Mouse (Mus musculus): ENCODE data around the gene Lims1. TPM values are rescaled to one million over a fixed set of nuclear protein-coding genes. Genes with fewer than 3 reads are reported as not detected.

Gene Lims1
- polyA plus RNA-seq, 1 experiment from 2014 or later = 108 TPM

- H3K4me3 ChIP-seq = no peak overlapping the region
- H3K9me3 ChIP-seq = no peaks in the 10 kb centered on the region
- no peaks in the 10 kb centered on the region for H3K36me3 ChIP-seq (replicated peaks)
- H3K27me3 ChIP-seq (replicated peaks; ENCODE audit: low read depth, poor library complexity, severe bottlenecking) = no peaks in the 10 kb centered on the region
- no peak for DNase-seq (ENCODE audit: low spot score)
- H3K4me1 ChIP-seq = peaks cover 28% of the 10 kb centered on the region
- H3K27ac ChIP-seq (replicated peaks) = no peak overlapping the region
Measured at GRCm38 (mm10) chr10:58373829-58374228, 50.6 kb downstream of the Lims1 start.

GRCm38 (mm10) chr10:58377592-58378197 lies 54.4 kb downstream of the Lims1 start:
- DNase-seq (ENCODE audit: low spot score) = peak; percentile 50
- Histone ChIP-seq H3K27ac (replicated peaks) (no peak overlapping the region), H3K27me3 (replicated peaks; ENCODE audit: low read depth, poor library complexity, severe bottlenecking) (no peaks in the 10 kb centered on the region), H3K4me1 (peaks cover 9% of the 10 kb centered on the region), H3K4me3 (no peak overlapping the region), H3K9me3 (no peaks in the 10 kb centered on the region), H3K36me3 (replicated peaks) (no peaks in the 10 kb centered on the region)
- 42% methylated on average over 4 of the region's 4 CpGs for WGBS

GRCm38 (mm10) chr10:58378380-58378779 lies 55.1 kb downstream of the Lims1 start:
- H3K36me3 ChIP-seq (replicated peaks) = no peaks in the 10 kb centered on the region
- no peaks in the 10 kb centered on the region for H3K27me3 ChIP-seq (replicated peaks; ENCODE audit: low read depth, poor library complexity, severe bottlenecking)
- H3K4me3 ChIP-seq = no peak overlapping the region
- no peaks in the 10 kb centered on the region for H3K9me3 ChIP-seq
- DNase-seq (ENCODE audit: low spot score) = no peak
- H3K4me1 ChIP-seq = peaks cover 16% of the 10 kb centered on the region
- no peak overlapping the region for H3K27ac ChIP-seq (replicated peaks)
- 80% methylated on average over 1 of the region's 1 CpGs for WGBS

- Histone ChIP-seq H3K27ac (replicated peaks) (no peak overlapping the region), H3K36me3 (replicated peaks) (no peaks in the 10 kb centered on the region), H3K4me3 (no peak overlapping the region), H3K27me3 (replicated peaks; ENCODE audit: low read depth, poor library complexity, severe bottlenecking) (no peaks in the 10 kb centered on the region), H3K4me1 (peaks cover 23% of the 10 kb centered on the region), H3K9me3 (no peaks in the 10 kb centered on the region)
- no peak for DNase-seq (ENCODE audit: low spot score)
- 96% methylated on average over 1 of the region's 1 CpGs for WGBS
Measured at GRCm38 (mm10) chr10:58379699-58380098, 56.4 kb downstream of the Lims1 start.

- no peaks in the 10 kb centered on the region for H3K27me3 ChIP-seq (replicated peaks; ENCODE audit: low read depth, poor library complexity, severe bottlenecking)
- H3K4me1 ChIP-seq = peaks cover 23% of the 10 kb centered on the region
- no peak overlapping the region for H3K4me3 ChIP-seq
- WGBS = 90% methylated on average over 1 of the region's 1 CpGs
- H3K9me3 ChIP-seq = no peaks in the 10 kb centered on the region
- H3K36me3 ChIP-seq (replicated peaks) = no peaks in the 10 kb centered on the region
- no peak overlapping the region for H3K27ac ChIP-seq (replicated peaks)
- no peak for DNase-seq (ENCODE audit: low spot score)
Measured at GRCm38 (mm10) chr10:58381904-58382303, 58.6 kb downstream of the Lims1 start.

- Histone ChIP-seq H3K27me3 (replicated peaks; ENCODE audit: low read depth, poor library complexity, severe bottlenecking) (no peaks in the 10 kb centered on the region), H3K4me1 (peaks cover 23% of the 10 kb centered on the region), H3K36me3 (replicated peaks) (no peaks in the 10 kb centered on the region), H3K4me3 (no peak overlapping the region), H3K9me3 (no peaks in the 10 kb centered on the region), H3K27ac (replicated peaks) (peak overlapping the region; percentile 59)
- peak; percentile 47 for DNase-seq (ENCODE audit: low spot score)
- 33% methylated on average over 3 of the region's 3 CpGs for WGBS
Measured at GRCm38 (mm10) chr10:58382621-58383101, 59.4 kb downstream of the Lims1 start.

DNA sequence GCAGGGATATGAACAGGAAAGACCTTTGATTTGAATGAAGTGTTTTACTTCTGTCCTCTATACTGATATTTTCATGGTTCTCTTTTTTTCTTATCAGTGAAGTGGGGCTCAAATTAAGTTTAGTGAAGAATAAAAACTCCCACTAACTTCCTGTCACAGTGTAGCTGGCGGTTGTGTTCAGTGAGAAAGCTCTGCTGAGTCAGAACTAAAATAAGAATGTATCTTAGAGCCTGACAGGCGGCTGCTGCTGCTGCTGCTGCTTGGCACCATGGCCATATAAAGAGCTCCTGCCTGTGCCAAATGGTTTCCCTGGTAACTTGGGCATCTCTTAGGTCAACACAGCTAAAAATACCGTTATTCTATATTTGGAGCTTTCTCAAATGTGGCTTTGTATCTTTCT lies 60.0 kb downstream of the Lims1 start:
- 67% methylated on average over 3 of the region's 3 CpGs for WGBS
- H3K4me3 ChIP-seq = no peak overlapping the region
- 0 out of 2 replicates have a peak overlapping the region, but pooled peaks have one; percentile 59 for H3K27ac ChIP-seq (replicated peaks)

GRCm38 (mm10) chr10:58383761-58384160 lies 60.5 kb downstream of the Lims1 start:
- no peak for DNase-seq (ENCODE audit: low spot score)
- H3K27me3 ChIP-seq (replicated peaks; ENCODE audit: low read depth, poor library complexity, severe bottlenecking) = no peaks in the 10 kb centered on the region
- H3K9me3 ChIP-seq = no peaks in the 10 kb centered on the region
- peaks cover 23% of the 10 kb centered on the region for H3K4me1 ChIP-seq
- 95% methylated on average over 2 of the region's 2 CpGs for WGBS
- H3K4me3 ChIP-seq = no peak overlapping the region
- no peaks in the 10 kb centered on the region for H3K36me3 ChIP-seq (replicated peaks)
- H3K27ac ChIP-seq (replicated peaks) = no peak overlapping the region

More for the DNA sequence above, 60.0 kb downstream of the Lims1 start:
- Histone ChIP-seq H3K36me3 (replicated peaks) (no peaks in the 10 kb centered on the region), H3K9me3 (no peaks in the 10 kb centered on the region), H3K4me1 (peaks cover 23% of the 10 kb centered on the region), H3K27me3 (replicated peaks; ENCODE audit: low read depth, poor library complexity, severe bottlenecking) (no peaks in the 10 kb centered on the region)
- DNase-seq (ENCODE audit: low spot score) = no peak

DNA sequence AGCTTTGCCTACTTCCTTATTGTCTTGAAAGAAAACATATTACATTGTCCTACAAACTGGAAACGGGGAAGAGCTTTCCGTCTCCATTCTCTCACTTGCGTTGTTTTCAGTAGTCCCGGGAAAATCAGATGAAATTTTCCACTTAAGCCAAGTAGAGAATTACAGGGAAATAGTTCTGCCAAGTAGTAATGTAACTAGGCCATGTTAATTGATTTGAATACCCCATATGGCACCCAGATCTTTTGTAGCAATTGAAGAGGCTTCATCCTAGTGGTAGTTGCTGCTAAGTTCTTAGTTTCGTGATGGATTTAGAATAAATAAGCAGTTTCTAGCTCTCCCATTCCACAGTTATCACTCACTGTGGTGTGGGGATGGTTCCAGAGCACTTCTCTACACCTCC lies 62.4 kb downstream of the Lims1 start:
- Histone ChIP-seq H3K27ac (replicated peaks) (no peak overlapping the region), H3K4me3 (no peak overlapping the region), H3K9me3 (no peaks in the 10 kb centered on the region), H3K4me1 (peaks cover 23% of the 10 kb centered on the region), H3K36me3 (replicated peaks) (no peaks in the 10 kb centered on the region), H3K27me3 (replicated peaks; ENCODE audit: low read depth, poor library complexity, severe bottlenecking) (no peaks in the 10 kb centered on the region)
- DNase-seq (ENCODE audit: low spot score) = no peak
- WGBS = 88% methylated on average over 5 of the region's 5 CpGs

DNA sequence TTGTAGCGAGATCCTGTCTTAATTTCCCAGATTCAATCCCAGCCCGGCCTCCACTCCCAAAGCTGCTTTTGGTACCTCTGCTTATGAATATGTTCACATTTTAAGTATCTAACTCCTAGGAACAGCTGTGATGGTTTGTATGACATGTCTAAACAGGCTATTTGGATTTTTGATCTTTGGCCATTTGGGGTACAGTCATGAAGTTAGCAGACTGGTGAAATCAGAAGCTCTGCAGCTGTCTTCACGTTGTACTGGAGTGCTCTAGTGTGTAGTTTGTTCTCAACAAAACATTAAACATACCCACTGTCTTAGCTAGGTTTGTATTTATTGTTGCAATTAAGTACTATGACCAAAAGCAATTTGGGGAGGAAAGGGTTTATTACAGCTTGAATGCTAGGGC lies 63.7 kb downstream of the Lims1 start:
- WGBS = 93% methylated on average over 3 of the region's 3 CpGs

GRCm38 (mm10) chr10:58388648-58389047 lies 65.4 kb downstream of the Lims1 start:
- WGBS = 85% methylated on average over 3 of the region's 3 CpGs
- DNase-seq (ENCODE audit: low spot score) = no peak
- no peaks in the 10 kb centered on the region for H3K27me3 ChIP-seq (replicated peaks; ENCODE audit: low read depth, poor library complexity, severe bottlenecking)

More for the DNA sequence above, 63.7 kb downstream of the Lims1 start:
- no peaks in the 10 kb centered on the region for H3K27me3 ChIP-seq (replicated peaks; ENCODE audit: low read depth, poor library complexity, severe bottlenecking)
- no peaks in the 10 kb centered on the region for H3K9me3 ChIP-seq
- H3K36me3 ChIP-seq (replicated peaks) = no peaks in the 10 kb centered on the region
- DNase-seq (ENCODE audit: low spot score) = no peak
- H3K4me3 ChIP-seq = no peak overlapping the region
- no peak overlapping the region for H3K27ac ChIP-seq (replicated peaks)
- H3K4me1 ChIP-seq = peaks cover 21% of the 10 kb centered on the region

DNA sequence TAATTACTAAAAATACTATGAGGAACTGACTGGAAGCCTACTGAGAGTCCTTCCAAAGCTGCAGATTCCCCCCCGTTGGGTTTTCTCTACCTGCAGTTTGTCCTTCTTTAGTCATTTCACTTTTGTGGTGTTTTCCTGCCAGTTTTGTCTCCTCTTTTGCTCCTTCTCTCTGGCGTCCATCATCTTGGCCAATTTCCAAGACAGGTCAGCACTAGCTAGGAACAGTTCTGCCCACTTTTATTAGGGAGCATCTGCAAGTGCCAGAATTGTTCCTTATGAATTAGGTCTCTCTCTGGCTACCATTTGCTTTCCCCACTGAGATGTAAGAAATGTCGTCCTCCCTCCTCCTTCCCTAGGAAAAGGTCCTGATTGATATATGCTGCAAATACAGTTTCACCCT lies 65.9 kb downstream of the Lims1 start:
- H3K27ac ChIP-seq (replicated peaks) = no peak overlapping the region
- H3K9me3 ChIP-seq = no peaks in the 10 kb centered on the region
- no peak overlapping the region for H3K4me3 ChIP-seq
- H3K36me3 ChIP-seq (replicated peaks) = no peaks in the 10 kb centered on the region
- 89% methylated on average over 3 of the region's 3 CpGs for WGBS
- no peaks in the 10 kb centered on the region for H3K27me3 ChIP-seq (replicated peaks; ENCODE audit: low read depth, poor library complexity, severe bottlenecking)
- DNase-seq (ENCODE audit: low spot score) = no peak
- peaks cover 3% of the 10 kb centered on the region; the same call in 1 of the 2 replicates for H3K4me1 ChIP-seq

More at GRCm38 (mm10) chr10:58388648-58389047, 65.4 kb downstream of the Lims1 start:
- Histone ChIP-seq H3K36me3 (replicated peaks) (no peaks in the 10 kb centered on the region), H3K4me1 (peaks cover 4% of the 10 kb centered on the region; the same call in 1 of the 2 replicates), H3K9me3 (no peaks in the 10 kb centered on the region), H3K27ac (replicated peaks) (no peak overlapping the region), H3K4me3 (no peak overlapping the region)

GRCm38 (mm10) chr10:58392435-58392834 lies 69.2 kb downstream of the Lims1 start:
- 89% methylated on average over 4 of the region's 4 CpGs for WGBS
- Histone ChIP-seq H3K27ac (replicated peaks) (no peak overlapping the region), H3K4me3 (no peak overlapping the region), H3K9me3 (no peaks in the 10 kb centered on the region), H3K36me3 (replicated peaks) (no peaks in the 10 kb centered on the region), H3K27me3 (replicated peaks; ENCODE audit: low read depth, poor library complexity, severe bottlenecking) (no peaks in the 10 kb centered on the region), H3K4me1 (peaks cover 6% of the 10 kb centered on the region; the same call in 1 of the 2 replicates)
- DNase-seq (ENCODE audit: low spot score) = no peak
